Mouse (Mus musculus): ENCODE measurements around the gene Olfr1373.

DNA sequence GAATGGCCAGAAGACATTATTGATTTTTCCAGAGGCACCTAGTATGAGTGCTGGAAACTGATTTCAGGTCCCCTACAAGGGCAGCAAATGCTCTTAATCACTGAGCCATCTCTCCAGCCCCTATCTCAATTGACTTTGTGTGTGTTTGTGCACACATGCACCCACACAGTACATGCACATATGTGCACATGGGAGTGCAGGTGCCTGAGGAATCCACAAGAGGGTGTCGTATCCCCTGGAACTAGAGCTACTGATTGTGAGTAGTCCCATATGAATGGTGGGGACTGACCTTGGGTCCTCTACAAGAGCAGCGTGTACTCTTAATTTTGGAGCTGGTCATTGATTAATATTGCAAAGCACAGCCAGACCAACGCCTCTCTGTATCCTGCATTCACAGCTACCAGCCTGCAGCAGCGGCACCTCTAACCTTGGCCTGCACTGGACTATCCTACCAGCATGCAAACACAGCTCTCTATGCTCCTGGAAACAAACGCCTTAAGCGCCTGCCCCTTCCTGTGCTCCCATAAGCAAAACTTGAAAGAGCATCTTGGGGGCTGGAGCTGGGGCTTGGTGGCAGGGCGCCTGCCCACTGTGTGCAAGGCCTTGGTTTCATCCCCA is 14.8 kb downstream of the Olfr1373 start:
- peak; percentile 51 for TF ChIP-seq CTCF (conservative IDR thresholded peaks at IDR 0.05; ENCODE audit: low read length)
- no peak for TF ChIP-seq NANOG (IDR thresholded peaks at IDR 0.05; ENCODE audit: borderline replicate concordance, low read length)
- no peak for TF ChIP-seq POU5F1 (IDR thresholded peaks at IDR 0.05; ENCODE audit: borderline replicate concordance, low read length)

Data from E14TG2a.4 (cell line).